Mouse (Mus musculus) kidney, postnatal 0 days (tissue): ENCODE measurements at regions not wholly inside any gene's neighbourhood (a gene's known extent, or its start where the extent isn't known, plus 50 kb on each side); places are given as distances from the start of the nearest gene placed in this dataset.

Experiments
- ATAC-seq: fragments of 200-750 bp; cut with Nextera tagmentation; replicated peaks from 2 replicates; pipeline ENCODE4 v1.8.0; 2017; ENCODE audit warnings: low read depth, moderate number of reproducible peaks, moderate TSS enrichment, moderate library complexity; ENCODE audit not compliant: low FRiP score
- DNase-seq: peaks from one replicate; pipeline ENCODE4 v3.0.0-alpha.2; 2016; ENCODE audit warnings: low spot score
- H3K27ac ChIP-seq: fragments of 300-500 bp; sonication (generic); 2 replicates; pipeline ENCODE4 v1.5.1; 2014; ENCODE audit warnings: mild to moderate bottlenecking
- H3K27me3 ChIP-seq: fragments of 300-500 bp; sonication (generic); 2 replicates; pipeline ENCODE4 v1.6.1; 2014; ENCODE audit warnings: low read length, mixed read lengths; ENCODE audit not compliant: insufficient read depth
- H3K36me3 ChIP-seq: fragments of 300-500 bp; sonication (generic); 2 replicates; pipeline ENCODE4 v1.6.1; 2014; ENCODE audit warnings: low read length, mixed read lengths; ENCODE audit not compliant: insufficient read depth
- H3K4me1 ChIP-seq: fragments of 300-500 bp; sonication (generic); replicated peaks from 2 replicates; pipeline ENCODE4 v1.6.1; 2014; ENCODE audit warnings: antibody characterized with exemption, low read length, mixed read lengths; ENCODE audit not compliant: insufficient read depth
- H3K4me2 ChIP-seq: fragments of 300-500 bp; sonication (generic); 2 replicates; pipeline ENCODE4 v1.6.1; 2014; ENCODE audit warnings: mild to moderate bottlenecking, low read length, moderate library complexity, mixed read lengths
- H3K4me3 ChIP-seq: fragments of 300-500 bp; sonication (generic); replicated peaks from 2 replicates; pipeline ENCODE4 v1.5.1; 2014; ENCODE audit warnings: low read depth, low read length
- H3K9ac ChIP-seq: fragments of 300-500 bp; sonication (generic); 2 replicates; pipeline ENCODE4 v1.6.1; 2014; ENCODE audit warnings: low read depth, low read length
- H3K9me3 ChIP-seq: fragments of 300-500 bp; sonication (generic); replicated peaks from 2 replicates; pipeline ENCODE4 v1.6.1; 2016; ENCODE audit warnings: low read length, inconsistent platforms, mixed read lengths
- CTCF ChIP-seq: IDR thresholded peaks from 2 replicates; pipeline ENCODE4 v1.5.1; 2016; ENCODE audit warnings: antibody characterized with exemption, low read depth, mild to moderate bottlenecking, moderate library complexity
- WGBS: fragments of 180-500 bp; shearing (Covaris S2); extraction: QIAGEN DNeasy Blood & Tissue Kit; methylation state at CpG from one replicate; pipeline ENCODE4 v1.1.7; 2014; 5-methylcytosine and 5-hydroxymethylcytosine counted together

DNA sequence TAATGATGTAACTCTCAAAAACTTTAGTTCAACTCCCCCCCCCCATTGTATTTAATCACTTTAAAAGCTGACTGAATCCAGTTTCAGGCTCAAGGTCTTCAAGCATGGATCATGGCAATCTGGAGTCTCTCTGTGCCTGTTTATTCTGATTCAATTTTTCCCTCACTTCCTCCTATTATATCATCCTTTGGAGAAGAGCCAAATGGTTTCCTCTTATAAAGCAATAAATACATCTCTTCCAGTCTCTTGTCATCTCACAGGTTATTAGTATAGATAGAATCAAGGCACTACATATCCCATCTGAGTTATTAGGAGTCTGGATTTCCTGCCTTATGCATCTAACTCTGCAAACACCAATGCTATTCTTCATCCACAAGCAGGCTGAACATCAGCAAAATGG is 530.2 kb upstream of the Pdcd1 start:
- ATAC-seq = no peak
- Histone ChIP-seq H3K9ac (no peak overlapping the region), H3K4me2 (no peak overlapping the region), H3K4me3 (no peak overlapping the region), H3K9me3 (no peaks in the 10 kb centered on the region), H3K36me3 (no peaks in the 10 kb centered on the region), H3K27me3 (no peaks in the 10 kb centered on the region), H3K27ac (no peak overlapping the region), H3K4me1 (no peaks in the 10 kb centered on the region)
- DNase-seq = peak; percentile 18
- TF ChIP-seq CTCF = no peak

- WGBS = 39% methylated on average over 4 of the region's 4 CpGs
- H3K4me2 ChIP-seq = no peak overlapping the region
- H3K9ac ChIP-seq = no peak overlapping the region
- H3K27ac ChIP-seq = no peak overlapping the region
- H3K27me3 ChIP-seq = no peaks in the 10 kb centered on the region
- no peaks in the 10 kb centered on the region for H3K36me3 ChIP-seq
- peak; percentile 57 for DNase-seq
- TF ChIP-seq CTCF = no peak
- H3K4me3 ChIP-seq = no peak overlapping the region
- H3K4me1 ChIP-seq = no peaks in the 10 kb centered on the region
- no peak for ATAC-seq
- H3K9me3 ChIP-seq = no peaks in the 10 kb centered on the region
These were observed 529.5 kb upstream of the Pdcd1 start for GRCm38 (mm10) chr1:94581650-94582405.

- DNase-seq (no peak), ATAC-seq (no peak)
- no peaks in the 10 kb centered on the region for H3K36me3 ChIP-seq
- H3K9ac ChIP-seq = no peak overlapping the region
- no peaks in the 10 kb centered on the region for H3K27me3 ChIP-seq
- H3K4me2 ChIP-seq = no peak overlapping the region
- no peak for TF ChIP-seq CTCF
- no peaks in the 10 kb centered on the region for H3K9me3 ChIP-seq
- WGBS = 77% methylated on average over 4 of the region's 4 CpGs
- H3K27ac ChIP-seq = no peak overlapping the region
- no peaks in the 10 kb centered on the region for H3K4me1 ChIP-seq
- H3K4me3 ChIP-seq = no peak overlapping the region
These were observed 480.6 kb upstream of the Pdcd1 start for GRCm38 (mm10) chr1:94532773-94533541.

DNA sequence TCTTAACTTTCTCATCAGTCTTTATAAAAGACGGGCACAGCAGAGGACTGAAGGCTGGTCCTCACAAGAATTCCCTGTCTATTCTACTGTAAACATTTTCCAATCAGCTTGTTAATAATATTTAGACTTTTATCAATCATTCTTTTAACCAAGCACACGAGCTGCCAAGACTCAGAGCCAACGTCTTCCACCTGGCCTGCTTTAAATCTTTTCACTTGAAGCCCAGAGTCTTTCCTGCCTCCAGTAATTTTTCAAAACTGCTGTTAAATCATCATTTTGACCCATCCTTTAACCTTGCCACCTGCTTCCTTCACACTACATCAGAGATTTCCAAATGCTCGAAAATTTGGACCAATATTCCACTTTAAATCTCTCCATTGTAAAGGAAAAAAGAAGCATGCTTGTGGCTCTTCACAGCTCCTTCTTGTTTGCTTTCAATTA is 451.7 kb upstream of the Pdcd1 start:
- Histone ChIP-seq H3K27ac (no peak overlapping the region), H3K36me3 (no peaks in the 10 kb centered on the region), H3K4me3 (no peak overlapping the region), H3K9me3 (no peaks in the 10 kb centered on the region), H3K4me2 (no peak overlapping the region), H3K27me3 (no peaks in the 10 kb centered on the region), H3K9ac (no peak overlapping the region), H3K4me1 (no peaks in the 10 kb centered on the region)
- WGBS = 34% methylated on average over 4 of the region's 4 CpGs
- DNase-seq (no peak), ATAC-seq (no peak)
- no peak for TF ChIP-seq CTCF

- no peak overlapping the region for H3K27ac ChIP-seq
- no peak for TF ChIP-seq CTCF
- no peaks in the 10 kb centered on the region for H3K9me3 ChIP-seq
These were observed 451.2 kb upstream of the Pdcd1 start for GRCm38 (mm10) chr1:94503379-94504079.

GRCm38 (mm10) chr1:94502066-94502861 is 449.9 kb upstream of the Pdcd1 start:
- Histone ChIP-seq H3K27me3 (no peaks in the 10 kb centered on the region), H3K36me3 (no peaks in the 10 kb centered on the region), H3K9ac (no peak overlapping the region), H3K27ac (no peak overlapping the region), H3K4me1 (no peaks in the 10 kb centered on the region), H3K9me3 (no peaks in the 10 kb centered on the region), H3K4me2 (no peak overlapping the region), H3K4me3 (no peak overlapping the region)
- no peak for TF ChIP-seq CTCF
- WGBS = 38% methylated on average over 6 of the region's 6 CpGs
- DNase-seq (no peak), ATAC-seq (no peak)

More at GRCm38 (mm10) chr1:94503379-94504079, 451.2 kb upstream of the Pdcd1 start:
- H3K36me3 ChIP-seq = no peaks in the 10 kb centered on the region
- no peaks in the 10 kb centered on the region for H3K4me1 ChIP-seq
- WGBS = 60% methylated on average over 6 of the region's 6 CpGs
- ATAC-seq = no peak
- no peak for DNase-seq
- no peak overlapping the region for H3K4me3 ChIP-seq
- no peak overlapping the region for H3K4me2 ChIP-seq
- no peak overlapping the region for H3K9ac ChIP-seq
- H3K27me3 ChIP-seq = no peaks in the 10 kb centered on the region
